Mouse (Mus musculus): Measurements from ENCODE around the gene Med26.

DNA sequence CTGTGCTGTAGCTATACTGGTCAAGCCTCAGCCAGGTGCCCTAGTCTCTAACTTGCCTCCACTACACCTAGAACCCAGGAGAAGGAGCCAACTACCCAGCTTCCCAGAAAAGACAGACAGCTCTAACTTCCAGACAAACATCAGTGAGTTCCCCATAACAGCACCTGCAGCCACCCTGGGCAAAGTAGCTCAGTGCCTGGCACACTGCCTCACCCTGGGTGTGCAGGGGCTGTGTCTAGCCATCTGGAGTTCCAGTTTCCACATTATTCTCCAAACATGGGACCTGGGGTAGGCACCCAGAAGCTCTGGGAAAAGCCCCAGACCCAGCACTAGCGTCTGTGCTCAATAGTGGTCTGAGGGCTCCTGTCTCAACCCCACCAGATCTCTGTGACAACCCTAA is 40.6 kb downstream of the Med26 start:
- TF ChIP-seq ZC3H11A (IDR thresholded peaks at IDR 0.05; ENCODE audit: borderline replicate concordance, low read depth, low read length) = no peak
- TF ChIP-seq CHD2 (IDR thresholded peaks at IDR 0.05; ENCODE audit: low read depth, low read length) = no peak
- no peak for TF ChIP-seq ZNF384 (IDR thresholded peaks at IDR 0.05; ENCODE audit: low read depth, low read length)
- TF ChIP-seq HCFC1 (IDR thresholded peaks at IDR 0.05; ENCODE audit: borderline replicate concordance, insufficient read depth, low read length) = no peak
